Mouse (Mus musculus) liver, embryonic 16.5 days (tissue): ENCODE results near the gene Rnasel. TPM values are rescaled to one million over a fixed set of nuclear protein-coding genes. Genes with fewer than 3 reads are reported as not detected.
A peak's percentile ranks its signal among the peaks of the same experiment; 100 is the strongest.

Source experiments
- ATAC-seq: fragments of 200-750 bp; cut with Nextera tagmentation; 2 replicates; pipeline ENCODE4 v1.8.0; 2017; ENCODE audit warnings: low read depth, mild to moderate bottlenecking, moderate number of reproducible peaks, moderate library complexity
- H3K27ac ChIP-seq: fragments of 300-500 bp; sonication (generic); 2 replicates; pipeline ENCODE4 v1.5.1; 2014; ENCODE audit warnings: mild to moderate bottlenecking, low read length
- H3K27me3 ChIP-seq: fragments of 300-500 bp; sonication (generic); 2 replicates; pipeline ENCODE4 v1.6.1; 2014; ENCODE audit warnings: low read depth, low read length, mixed read lengths; ENCODE audit not compliant: control insufficient read depth, insufficient read depth
- H3K36me3 ChIP-seq: fragments of 300-500 bp; sonication (generic); 2 replicates; pipeline ENCODE4 v1.6.1; 2014; ENCODE audit warnings: mild to moderate bottlenecking; ENCODE audit not compliant: control insufficient read depth, insufficient read depth
- H3K4me1 ChIP-seq: fragments of 300-500 bp; sonication (generic); 2 replicates; pipeline ENCODE4 v1.6.1; 2014; ENCODE audit warnings: low read depth, low read length, mixed read lengths; ENCODE audit not compliant: control insufficient read depth
- H3K4me2 ChIP-seq: fragments of 300-500 bp; sonication (generic); 2 replicates; pipeline ENCODE4 v1.6.1; 2014; ENCODE audit warnings: low read depth, low read length, mixed read lengths
- H3K4me3 ChIP-seq: fragments of 300-500 bp; sonication (generic); 2 replicates; pipeline ENCODE4 v1.5.1; 2014; ENCODE audit warnings: low read depth, mild to moderate bottlenecking, low read length
- H3K9ac ChIP-seq: fragments of 300-500 bp; sonication (generic); 2 replicates; pipeline ENCODE4 v1.6.1; 2014; ENCODE audit warnings: low read depth, low read length
- H3K9me3 ChIP-seq: fragments of 300-500 bp; sonication (generic); replicated peaks from 2 replicates; pipeline ENCODE4 v1.6.1; 2016; ENCODE audit warnings: low read length; ENCODE audit not compliant: control insufficient read depth
- WGBS: fragments of 180-500 bp; shearing (Covaris S2); extraction: QIAGEN DNeasy Blood & Tissue Kit; methylation state at CpG from one replicate; pipeline ENCODE4 v1.1.7; 2014; ENCODE audit not compliant: insufficient replicate concordance; 5-methylcytosine and 5-hydroxymethylcytosine counted together
- polyA plus RNA-seq: library from polyadenylated mRNA; unstranded; fragments of >200 nt; fragmentation: Nextera tagmentation; extraction: Ambion mirVana; gene quantifications from 2 replicates; pipeline ENCODE4 v1.2.1, GENCODE M21; 2015

Gene Rnasel
- polyA plus RNA-seq, 1 experiment from 2014 or later = 29.1 TPM

DNA sequence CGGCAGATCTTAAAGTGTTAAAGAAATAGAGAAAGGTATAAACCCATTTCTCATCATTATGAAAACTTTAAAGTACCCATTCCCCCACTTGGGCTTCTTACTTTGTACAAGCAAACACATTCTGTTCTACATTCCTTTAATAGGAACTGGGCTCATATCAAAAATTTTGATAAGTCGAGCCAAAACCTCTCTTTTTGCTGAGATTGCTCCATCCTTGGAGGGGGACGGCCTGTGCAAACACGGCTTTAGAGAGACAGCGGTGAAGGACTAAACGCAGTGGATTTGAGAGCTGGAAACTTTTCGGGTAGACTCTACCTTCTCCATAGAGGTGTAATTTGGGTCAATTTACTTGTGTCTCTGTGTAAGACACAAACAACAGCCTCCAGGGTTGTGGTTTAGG, 53.5 kb downstream of the Rnasel start:
- Histone ChIP-seq H3K9me3 (no peaks in the 10 kb centered on the region), H3K4me2 (no peak overlapping the region), H3K27ac (no peak overlapping the region), H3K36me3 (no peaks in the 10 kb centered on the region), H3K4me3 (no peak overlapping the region), H3K4me1 (no peaks in the 10 kb centered on the region), H3K27me3 (no peaks in the 10 kb centered on the region), H3K9ac (no peak overlapping the region)
- WGBS = 61% methylated on average over 7 of the region's 7 CpGs
- no peak for ATAC-seq

DNA sequence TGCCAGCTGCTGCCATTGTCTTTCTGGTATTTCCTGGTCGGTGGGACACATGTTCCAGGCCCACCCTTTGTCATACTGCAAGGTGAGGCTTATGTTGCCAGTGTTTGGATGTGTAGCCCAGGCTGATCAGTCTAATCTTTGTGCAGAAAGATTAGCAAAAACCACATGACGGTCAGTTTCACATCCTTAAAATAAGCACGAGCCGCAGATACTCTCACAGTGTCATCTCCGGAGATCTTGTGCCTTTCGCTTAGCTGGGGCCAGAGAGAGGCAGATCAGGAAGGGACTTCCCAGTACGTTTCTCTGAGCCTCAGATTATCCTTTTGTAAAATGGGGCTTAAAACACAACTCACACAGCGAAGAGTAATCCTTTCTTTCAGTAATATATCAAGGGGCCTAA, 54.3 kb downstream of the Rnasel start:
- H3K27ac ChIP-seq = no peak overlapping the region
- H3K4me3 ChIP-seq = no peak overlapping the region
- no peaks in the 10 kb centered on the region for H3K4me1 ChIP-seq
- no peak overlapping the region for H3K9ac ChIP-seq
- no peak overlapping the region for H3K4me2 ChIP-seq
- 43% methylated on average over 8 of the region's 8 CpGs for WGBS
- no peaks in the 10 kb centered on the region for H3K9me3 ChIP-seq
- no peaks in the 10 kb centered on the region for H3K27me3 ChIP-seq
- no peak for ATAC-seq
- no peaks in the 10 kb centered on the region for H3K36me3 ChIP-seq

DNA sequence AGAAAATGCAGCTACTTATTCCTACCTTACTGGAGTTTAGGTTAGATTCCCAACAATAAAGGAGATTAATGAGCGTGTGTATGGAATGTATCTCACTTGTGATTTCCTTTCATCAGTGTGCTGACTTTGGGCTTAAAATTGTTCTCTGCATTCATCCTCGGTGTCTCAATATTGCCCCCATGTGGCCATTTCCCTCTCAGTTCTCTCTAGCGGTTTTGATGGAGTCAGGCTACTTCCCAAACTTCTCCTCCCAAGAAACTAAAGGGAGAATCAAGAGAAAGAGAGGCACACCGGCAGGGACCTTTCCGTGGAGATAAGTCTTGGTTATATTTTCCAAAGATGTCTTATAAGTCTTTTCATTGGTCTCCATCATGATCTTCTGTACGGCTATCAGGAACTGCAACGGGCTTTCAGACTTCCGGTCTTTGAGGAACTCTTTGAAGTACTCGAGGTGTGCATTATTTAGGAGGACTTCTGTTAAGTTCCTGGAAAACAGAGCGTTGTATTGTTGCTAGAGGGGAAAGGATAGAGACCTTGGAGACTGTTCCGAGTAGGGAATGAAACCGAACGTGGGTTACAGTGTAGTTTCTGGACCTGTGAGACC, 58.3 kb downstream of the Rnasel start:
- Histone ChIP-seq H3K27me3 (no peaks in the 10 kb centered on the region), H3K4me1 (no peaks in the 10 kb centered on the region), H3K9me3 (no peaks in the 10 kb centered on the region), H3K27ac (no peak overlapping the region), H3K9ac (no peak overlapping the region), H3K36me3 (no peaks in the 10 kb centered on the region), H3K4me3 (no peak overlapping the region), H3K4me2 (peak overlapping the region; percentile 30)
- ATAC-seq = no peak
- WGBS = 27% methylated on average over 13 of the region's 13 CpGs

Other genes with a start within 250 kb of the Rnasel start
- 6.5 and 7.0 TPM in 2 replicates for gene Npl, start 199.4 kb upstream of the Rnasel start, polyA plus RNA-seq
- gene Rgs8, start 96.4 kb upstream of the Rnasel start, polyA plus RNA-seq = not detected in 2 replicates
- 3.1 and 3.7 TPM in 2 replicates for gene Rgs16, start 9.1 kb upstream of the Rnasel start, polyA plus RNA-seq
- gene Rgsl1, start 94.7 kb downstream of the Rnasel start, polyA plus RNA-seq = 0.04 TPM in 1 of 2 replicates, not detected in the other
- 0.08 and 0.09 TPM in 2 replicates for gene Teddm1b, start 124.9 kb downstream of the Rnasel start, polyA plus RNA-seq
- gene Teddm1a, start 142.3 kb downstream of the Rnasel start, polyA plus RNA-seq = 0.06 TPM in 1 of 2 replicates, not detected in the other
- gene Glul, start 150.5 kb downstream of the Rnasel start, polyA plus RNA-seq = 143 and 144 TPM in 2 replicates
- gene Teddm2, start 150.8 kb downstream of the Rnasel start, polyA plus RNA-seq = 0.40 and 0.58 TPM in 2 replicates